9 mouse cellular contexts compared by ENCODE assay signal in genomic region chr2:27599061-27599768, GRCm38 (mm10).
A peak's percentile ranks its signal among the peaks of the same experiment; 100 is the strongest.
DNase-seq lines count a peak whose midpoint lies in the region; ATAC-seq lines count a peak whose summit lies in the region.
"Had no signal": no experiment of that assay in that cellular context is flagged by ENCODE, and none has a peak within 500 bp of the region (broad histone marks: within the 10 kb centered on the region; RNA-seq: fewer than 3 reads in every experiment).

No protein-coding gene starts in this region.

- DNase-seq in adrenal gland, adult 2 months = peak; percentile 62
- DNase-seq in adrenal gland, adult 18-20 months (ENCODE audit: low spot score in 2 of 2) = no peak
- peak; percentile 10 for DNase-seq in heart, postnatal 25 days (ENCODE audit: low spot score)
- peak; percentile 57 to 60 for DNase-seq in left cerebral cortex, postnatal 25 days (ENCODE audit: low spot score in 2 of 2)
- peak; percentile 39 for DNase-seq in skeletal muscle tissue, adult 2 months (ENCODE audit: low read depth, low spot score)
- no peak for DNase-seq in embryo, embryonic 10 days (ENCODE audit: low spot score)

- H3K4me3 ChIP-seq in megakaryocyte, embryonic 14.5 days (replicated peaks) = peak overlapping the region; percentile 21
- H3K4me3 ChIP-seq: neural tube, embryonic 13.5 days had no signal

- no peak for ATAC-seq in megakaryocyte, adult 5-6 weeks (ENCODE audit: poor library complexity, severe bottlenecking)

- intact Hi-C loops in heart, postnatal 25 days (cut with DNase I) = no loop called here
- intact Hi-C loops in left cerebral cortex, postnatal 25 days (cut with DNase I) = no loop called here

- no peaks in the 10 kb centered on the region for H3K36me3 ChIP-seq in megakaryocyte, embryonic 14.5 days (replicated peaks; ENCODE audit: low read length)
- H3K36me3 ChIP-seq: neural tube, embryonic 13.5 days had no signal

- peaks cover 17% of the 10 kb centered on the region for H3K9me3 ChIP-seq in megakaryocyte, embryonic 14.5 days

- peaks cover under 1% of the 10 kb centered on the region for H3K4me1 ChIP-seq in megakaryocyte, embryonic 14.5 days

- peaks cover 83% of the 10 kb centered on the region for H3K27me3 ChIP-seq in megakaryocyte, embryonic 14.5 days (replicated peaks)
- H3K27me3 ChIP-seq: neural tube, embryonic 13.5 days had no signal

Comparison
In these comparisons a context has a peak if more than half of its experiments do, and no peak if none do; other contexts are left out.
1. DNase-seq: peak in adrenal gland, adult 2 months (single experiment), heart, postnatal 25 days (single experiment), left cerebral cortex, postnatal 25 days (2 of 2) and skeletal muscle tissue, adult 2 months (single experiment); none in adrenal gland, adult 18-20 months (0 of 2) and embryo, embryonic 10 days (single experiment).